Mouse (Mus musculus) forebrain, embryonic 11.5 days (tissue): ENCODE data around the gene Nhlrc4. TPM values are rescaled to one million over a fixed set of nuclear protein-coding genes. Genes with fewer than 3 reads are reported as not detected.

Experiments used
- ATAC-seq: fragments of 200-750 bp; cut with Nextera tagmentation; replicated peaks from 2 replicates; pipeline ENCODE4 v1.8.0; 2017; ENCODE audit warnings: moderate TSS enrichment; ENCODE audit not compliant: low FRiP score
- DNase-seq: peaks from one replicate; pipeline ENCODE4 v3.0.0-alpha.2; 2017; ENCODE audit warnings: low spot score
- H3K27ac ChIP-seq: fragments of 300-500 bp; sonication (generic); 2 replicates; pipeline ENCODE4 v1.5.1; 2014; ENCODE audit warnings: low read depth, low read length
- H3K27me3 ChIP-seq: fragments of 300-500 bp; sonication (generic); 2 replicates; pipeline ENCODE4 v1.6.1; 2014; ENCODE audit warnings: mild to moderate bottlenecking, low read length, mixed read lengths; ENCODE audit not compliant: control insufficient read depth, insufficient read depth
- H3K36me3 ChIP-seq: fragments of 300-500 bp; sonication (generic); 2 replicates; pipeline ENCODE4 v1.6.1; 2014; ENCODE audit warnings: mild to moderate bottlenecking, low read length, moderate library complexity, mixed read lengths; ENCODE audit not compliant: control insufficient read depth, insufficient read depth
- H3K4me1 ChIP-seq: fragments of 300-500 bp; sonication (generic); replicated peaks from 2 replicates; pipeline ENCODE4 v1.6.1; 2014; ENCODE audit warnings: low read length, mixed read lengths; ENCODE audit not compliant: control insufficient read depth, insufficient read depth
- H3K4me2 ChIP-seq: fragments of 300-500 bp; sonication (generic); 2 replicates; pipeline ENCODE4 v1.6.1; 2014; ENCODE audit warnings: low read depth, mild to moderate bottlenecking, low read length, moderate library complexity, mixed read lengths; ENCODE audit not compliant: severe bottlenecking
- H3K4me3 ChIP-seq: fragments of 300-500 bp; sonication (generic); 2 replicates; pipeline ENCODE4 v1.5.1; 2014; ENCODE audit warnings: low read depth, low read length
- H3K9ac ChIP-seq: fragments of 300-500 bp; sonication (generic); 2 replicates; pipeline ENCODE4 v1.6.1; 2014; ENCODE audit warnings: low read length
- H3K9me3 ChIP-seq: fragments of 300-500 bp; sonication (generic); 2 replicates; pipeline ENCODE4 v1.6.1; 2016; ENCODE audit warnings: low read length, mixed read lengths; ENCODE audit not compliant: control insufficient read depth
- WGBS: fragments of 180-500 bp; shearing (Covaris S2); extraction: QIAGEN DNeasy Blood & Tissue Kit; methylation state at CpG from one replicate; pipeline ENCODE4 v1.1.7; 2014; 5-methylcytosine and 5-hydroxymethylcytosine counted together
- polyA plus RNA-seq: library from polyadenylated mRNA; unstranded; fragments of >200 nt; fragmentation: Nextera tagmentation; extraction: Ambion mirVana; gene quantifications from 2 replicates; pipeline ENCODE4 v1.2.1, GENCODE M21; 2014

Gene Nhlrc4
- polyA plus RNA-seq, 1 experiment from 2014 or later: 0.59 TPM

DNA sequence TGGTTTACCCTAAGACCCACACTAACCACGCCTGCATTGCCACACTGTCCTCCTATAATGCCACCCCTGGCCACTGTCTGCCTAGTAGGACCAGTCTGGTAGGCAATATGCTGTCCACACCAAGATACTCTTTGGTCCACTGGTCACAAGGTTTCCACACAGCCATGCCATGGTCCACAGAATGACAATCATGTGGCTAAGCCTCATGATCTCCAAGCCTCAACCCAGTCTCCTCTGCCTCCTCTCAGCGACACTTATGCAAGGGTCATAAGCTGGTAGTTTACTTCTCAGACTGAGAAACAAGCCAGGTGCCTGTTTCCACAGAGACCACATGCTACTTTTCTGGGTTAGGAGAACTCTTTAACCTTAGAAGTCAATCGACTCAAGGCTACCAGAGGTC, 38.2 kb upstream of the Nhlrc4 start:
- 93% methylated on average over 3 of the region's 3 CpGs for WGBS

DNA sequence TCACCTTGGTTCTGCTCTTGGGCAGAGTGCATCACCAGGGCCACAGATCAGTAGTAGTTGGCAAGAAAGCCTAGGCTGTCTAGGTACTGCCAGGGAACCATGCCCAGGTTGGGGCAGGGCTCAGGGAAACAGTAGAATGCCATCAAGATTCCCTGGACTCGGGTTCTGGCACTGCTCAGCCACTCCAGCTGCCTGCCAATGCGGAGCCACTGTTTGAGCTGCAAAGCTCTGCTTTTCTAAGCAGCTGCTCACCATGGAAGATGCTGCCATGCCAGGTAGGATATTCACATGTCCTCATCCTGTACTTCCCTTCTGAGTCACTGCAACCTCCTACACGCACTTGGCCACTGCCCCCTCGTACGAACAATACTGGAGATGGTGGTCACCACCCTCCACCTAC, 36.1 kb upstream of the Nhlrc4 start:
- Histone ChIP-seq H3K27me3 (no peaks in the 10 kb centered on the region), H3K36me3 (no peaks in the 10 kb centered on the region), H3K4me1 (peaks cover 6% of the 10 kb centered on the region; the same call in 1 of the 2 replicates), H3K27ac (no peak overlapping the region), H3K9ac (no peak overlapping the region), H3K4me3 (no peak overlapping the region), H3K4me2 (no peak overlapping the region), H3K9me3 (no peaks in the 10 kb centered on the region)
- no peak for DNase-seq
- ATAC-seq: no peak
- WGBS: 93% methylated on average over 5 of the region's 5 CpGs

More for the DNA sequence above, 38.2 kb upstream of the Nhlrc4 start:
- Histone ChIP-seq H3K27me3 (no peaks in the 10 kb centered on the region), H3K4me1 (peaks cover 6% of the 10 kb centered on the region; the same call in 1 of the 2 replicates), H3K9me3 (no peaks in the 10 kb centered on the region), H3K27ac (no peak overlapping the region), H3K4me2 (no peak overlapping the region), H3K36me3 (no peaks in the 10 kb centered on the region; the same call in 1 of the 2 replicates), H3K9ac (no peak overlapping the region), H3K4me3 (no peak overlapping the region)
- DNase-seq (no peak), ATAC-seq (no peak)

DNA sequence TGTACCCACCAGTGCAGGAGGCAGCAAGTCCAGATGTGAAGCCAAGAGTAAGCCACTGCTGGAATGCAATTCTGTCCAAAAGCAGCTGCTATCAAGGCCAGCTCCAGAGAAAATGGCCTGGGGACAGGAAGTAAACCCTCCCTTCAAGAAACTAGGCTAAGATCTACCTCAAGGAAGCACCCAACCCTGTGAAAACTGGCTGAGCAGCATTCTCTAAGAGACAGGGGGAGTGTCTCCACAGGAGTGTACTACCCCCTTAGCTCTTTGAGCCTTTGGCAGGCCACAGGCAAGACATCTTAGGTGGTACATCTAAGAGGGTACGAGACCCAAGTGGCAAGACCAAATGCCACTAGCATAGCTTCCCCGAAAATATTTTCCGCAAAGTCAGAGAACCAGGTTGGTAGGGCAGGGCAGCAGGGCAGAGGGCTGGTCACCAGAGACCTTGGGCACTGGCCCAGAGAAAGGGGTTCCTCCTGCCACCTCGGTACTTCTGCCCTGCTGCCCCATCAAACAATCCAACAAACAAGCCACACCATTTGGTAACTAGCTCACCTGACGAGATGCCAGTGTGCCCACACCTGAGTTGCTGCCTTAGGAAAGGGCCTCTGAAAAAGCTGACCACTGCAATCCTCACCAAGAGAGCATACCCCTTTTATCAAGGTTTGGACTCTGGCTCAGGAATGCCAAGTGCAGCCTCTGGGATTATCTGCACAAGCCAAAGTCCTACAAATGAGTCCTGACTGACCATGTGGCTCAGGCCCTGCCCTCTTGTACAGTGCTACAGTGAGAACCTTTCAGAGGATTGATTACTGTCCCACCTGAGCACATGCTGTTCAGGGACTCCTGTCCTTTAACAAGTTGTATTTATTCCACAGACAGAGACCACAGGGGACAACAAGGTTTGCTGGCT, 35.3 kb upstream of the Nhlrc4 start:
- Histone ChIP-seq H3K27ac (no peak overlapping the region), H3K4me2 (no peak overlapping the region), H3K9me3 (no peaks in the 10 kb centered on the region), H3K4me1 (peaks cover 6% of the 10 kb centered on the region; the same call in 1 of the 2 replicates), H3K4me3 (no peak overlapping the region), H3K27me3 (no peaks in the 10 kb centered on the region), H3K36me3 (no peaks in the 10 kb centered on the region), H3K9ac (no peak overlapping the region)
- no peak for ATAC-seq
- 97% methylated on average over 5 of the region's 5 CpGs for WGBS
- DNase-seq: no peak

DNA sequence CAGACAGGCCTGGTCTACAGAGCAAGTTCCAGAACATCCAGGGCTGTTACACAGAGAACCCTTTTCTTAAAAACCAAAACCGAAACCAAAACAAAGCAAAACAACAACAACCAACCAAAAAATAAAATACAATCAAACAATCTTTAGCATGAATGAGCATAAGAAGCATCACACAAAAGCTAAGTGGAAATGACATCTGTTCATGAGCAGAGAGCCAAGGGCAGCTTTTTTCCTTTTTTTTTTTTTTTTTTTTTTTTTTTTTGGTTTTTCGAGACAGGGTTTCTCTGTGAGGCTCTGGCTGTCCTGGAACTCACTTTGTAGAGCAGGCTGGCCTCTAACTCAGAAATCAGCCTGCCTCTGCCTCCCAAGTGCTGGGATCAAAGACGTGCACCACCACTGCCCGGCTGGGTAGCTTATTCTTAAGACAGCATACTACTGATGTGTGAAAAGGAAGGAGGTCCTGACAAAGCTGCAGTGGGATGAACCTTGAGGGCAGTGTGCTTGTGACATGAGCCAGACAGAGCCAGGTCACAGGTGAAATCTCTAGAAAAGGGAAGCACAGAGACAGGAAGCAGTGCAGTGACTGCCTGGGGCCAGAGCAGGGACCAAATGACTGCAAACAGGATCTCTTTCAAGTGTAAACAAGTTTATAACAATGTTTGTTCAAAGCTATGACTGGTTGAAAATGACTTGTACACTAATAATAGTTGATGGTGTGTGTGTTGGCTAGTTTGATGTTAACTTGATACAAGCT, 26.4 kb upstream of the Nhlrc4 start:
- H3K9me3 ChIP-seq: no peaks in the 10 kb centered on the region
- DNase-seq: no peak
- H3K4me1 ChIP-seq: no peaks in the 10 kb centered on the region
- H3K9ac ChIP-seq: no peak overlapping the region
- no peak for ATAC-seq
- H3K4me3 ChIP-seq: no peak overlapping the region
- 88% methylated on average over 4 of the region's 4 CpGs for WGBS
- no peaks in the 10 kb centered on the region for H3K27me3 ChIP-seq
- no peak overlapping the region for H3K27ac ChIP-seq
- no peaks in the 10 kb centered on the region for H3K36me3 ChIP-seq
- H3K4me2 ChIP-seq: no peak overlapping the region

DNA sequence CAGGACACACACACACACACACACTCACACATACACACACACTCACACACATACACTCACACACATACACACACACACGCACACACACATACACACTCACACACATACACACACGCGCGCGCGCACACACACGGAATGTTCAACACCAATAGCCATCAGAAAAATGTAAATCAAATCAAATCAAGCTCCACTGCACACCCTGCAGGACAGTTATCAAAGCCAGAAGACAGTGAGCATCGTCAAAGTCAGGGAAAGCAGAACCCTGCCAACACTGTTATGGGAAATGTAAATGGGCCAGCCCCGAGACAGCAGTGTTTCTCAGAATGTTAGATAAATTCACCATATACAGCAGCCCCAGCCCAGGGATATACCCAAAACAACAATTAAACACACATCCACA, 25.7 kb upstream of the Nhlrc4 start:
- 92% methylated on average over 9 of the region's 9 CpGs for WGBS
- Histone ChIP-seq H3K4me3 (no peak overlapping the region), H3K4me2 (no peak overlapping the region), H3K36me3 (no peaks in the 10 kb centered on the region), H3K4me1 (no peaks in the 10 kb centered on the region), H3K27ac (no peak overlapping the region), H3K27me3 (no peaks in the 10 kb centered on the region), H3K9ac (no peak overlapping the region), H3K9me3 (no peaks in the 10 kb centered on the region)
- no peak for ATAC-seq
- DNase-seq: no peak

DNA sequence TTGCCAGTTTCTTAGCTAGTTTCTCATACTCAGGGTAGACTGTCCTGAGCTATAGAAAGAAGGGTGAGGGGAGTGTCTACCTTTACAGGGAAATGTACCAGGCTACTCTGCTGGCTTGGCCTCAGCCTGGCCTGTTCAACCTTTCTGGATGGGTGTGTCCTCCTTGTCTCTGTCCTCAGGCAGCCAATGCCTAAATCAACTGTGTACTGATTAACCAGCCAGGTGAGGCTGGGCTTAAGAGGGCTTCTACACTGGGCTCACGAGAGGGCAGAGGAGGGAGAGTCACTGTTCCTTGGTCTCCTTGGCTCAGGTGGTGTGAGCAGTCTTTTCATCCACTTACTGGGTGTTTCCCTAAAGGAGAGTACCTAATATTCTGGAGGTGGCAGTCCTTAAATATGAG, 23.4 kb upstream of the Nhlrc4 start:
- no peak for ATAC-seq

DNA sequence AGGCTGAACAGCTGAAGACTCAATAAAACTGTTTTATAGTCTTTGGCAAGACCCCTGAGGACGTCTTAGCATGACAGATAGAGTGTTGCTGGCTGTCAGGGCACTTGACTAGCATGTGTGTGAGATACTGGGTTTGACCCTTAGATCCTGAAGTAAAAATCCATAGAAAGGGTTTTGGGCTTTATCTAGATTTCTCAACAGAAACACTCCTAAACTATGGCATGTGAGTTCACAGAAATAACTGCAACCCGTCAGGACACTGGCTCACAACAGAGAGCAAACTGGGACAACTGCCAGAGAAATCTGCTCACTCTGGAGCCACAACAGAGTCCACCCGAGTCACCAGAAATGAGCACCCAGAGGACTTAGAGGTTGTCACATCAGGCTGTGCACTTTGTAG, 22.9 kb upstream of the Nhlrc4 start:
- Histone ChIP-seq H3K4me2 (no peak overlapping the region), H3K36me3 (no peaks in the 10 kb centered on the region), H3K4me3 (no peak overlapping the region), H3K4me1 (no peaks in the 10 kb centered on the region), H3K27me3 (no peaks in the 10 kb centered on the region), H3K27ac (no peak overlapping the region), H3K9ac (no peak overlapping the region), H3K9me3 (no peaks in the 10 kb centered on the region)
- ATAC-seq: no peak
- 89% methylated on average over 3 of the region's 3 CpGs for WGBS
- no peak for DNase-seq

More for the DNA sequence above, 23.4 kb upstream of the Nhlrc4 start:
- no peak for DNase-seq
- Histone ChIP-seq H3K27ac (no peak overlapping the region), H3K36me3 (no peaks in the 10 kb centered on the region), H3K9ac (no peak overlapping the region), H3K27me3 (no peaks in the 10 kb centered on the region), H3K4me2 (no peak overlapping the region), H3K4me1 (no peaks in the 10 kb centered on the region), H3K4me3 (no peak overlapping the region), H3K9me3 (no peaks in the 10 kb centered on the region)
- WGBS: 92% methylated on average over 1 of the region's 1 CpGs

DNA sequence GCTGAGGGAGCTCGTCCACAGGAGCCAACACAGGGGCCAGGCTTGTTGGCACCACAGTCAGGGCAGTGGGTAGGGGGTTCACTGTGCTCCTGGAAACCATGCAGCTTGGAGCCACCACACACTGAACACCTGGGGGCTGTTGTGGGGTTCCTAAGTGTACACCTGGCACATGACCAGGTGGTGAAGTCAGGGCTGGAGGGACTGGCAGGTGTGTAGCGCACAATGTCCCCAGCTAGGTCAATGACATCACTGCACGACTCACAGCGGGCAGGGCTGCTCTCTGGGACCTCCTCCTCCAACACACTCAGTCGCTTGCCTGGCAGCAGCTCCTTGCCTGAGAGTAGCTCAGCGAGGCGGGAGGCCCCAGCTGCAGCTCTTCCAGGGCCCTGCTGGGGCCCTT, 19.5 kb upstream of the Nhlrc4 start:
- ATAC-seq: no peak
- no peaks in the 10 kb centered on the region for H3K36me3 ChIP-seq
- WGBS: 90% methylated on average over 7 of the region's 7 CpGs

More for the DNA sequence above, 19.5 kb upstream of the Nhlrc4 start:
- Histone ChIP-seq H3K27ac (no peak overlapping the region), H3K4me2 (no peak overlapping the region), H3K9ac (no peak overlapping the region), H3K27me3 (no peaks in the 10 kb centered on the region), H3K4me3 (no peak overlapping the region), H3K4me1 (no peaks in the 10 kb centered on the region), H3K9me3 (no peaks in the 10 kb centered on the region)
- DNase-seq: no peak
